Mouse (Mus musculus) E14TG2a.4 (cell line): Measurements from ENCODE around the gene Ccdc50.

Experiments
- CTCF ChIP-seq: conservative IDR thresholded peaks from 2 replicates; pipeline ENCODE4 v1.5.1; 2014; ENCODE audit warnings: low read length
- NANOG ChIP-seq: IDR thresholded peaks from 2 replicates; pipeline ENCODE4 v1.6.1; 2014; ENCODE audit warnings: borderline replicate concordance, low read length, mixed read lengths
- POU5F1 ChIP-seq: IDR thresholded peaks from 2 replicates; pipeline ENCODE4 v1.6.1; 2014; ENCODE audit warnings: low read length, borderline replicate concordance

- TF ChIP-seq CTCF: no peak
- TF ChIP-seq POU5F1: no peak
- TF ChIP-seq NANOG: no peak
Measured at GRCm38 (mm10) chr16:27370700-27371099, 18.0 kb upstream of the Ccdc50 start.
